Mouse (Mus musculus) ES-Bruce4 (cell line): Measurements from ENCODE around the gene Zfp708. TPM values are rescaled to one million over a fixed set of nuclear protein-coding genes. Genes with fewer than 3 reads are reported as not detected.

Source experiments
- H3K27ac ChIP-seq: 2 replicates; pipeline ENCODE4 v1.5.1; 2012; ENCODE audit warnings: low read length, inconsistent platforms; ENCODE audit not compliant: insufficient read depth
- H3K27me3 ChIP-seq: 2 replicates; pipeline ENCODE4 v1.6.1; 2012; ENCODE audit warnings: mild to moderate bottlenecking, low read length, inconsistent platforms; ENCODE audit not compliant: control insufficient read depth, poor library complexity, insufficient read depth, severe bottlenecking
- H3K36me3 ChIP-seq: 2 replicates; pipeline ENCODE4 v1.6.1; 2012; ENCODE audit warnings: inconsistent platforms, mild to moderate bottlenecking, low read length, moderate library complexity; ENCODE audit not compliant: control insufficient read depth, poor library complexity, insufficient read depth, severe bottlenecking
- H3K4me1 ChIP-seq: one replicate; pipeline ENCODE4 v1.8.1; 2011; ENCODE audit warnings: low read length; ENCODE audit not compliant: control insufficient read depth, insufficient read depth
- H3K4me3 ChIP-seq: 2 replicates; pipeline ENCODE4 v1.5.1; 2011; ENCODE audit warnings: low read depth, mild to moderate bottlenecking, low read length
- H3K9ac ChIP-seq: 2 replicates; pipeline ENCODE4 v1.6.1; 2012; ENCODE audit warnings: low read depth, mild to moderate bottlenecking, inconsistent platforms; ENCODE audit not compliant: poor library complexity, severe bottlenecking
- H3K9me3 ChIP-seq: replicated peaks from 2 replicates; pipeline ENCODE4 v1.6.1; 2012; ENCODE audit warnings: mild to moderate bottlenecking, low read length, inconsistent platforms; ENCODE audit not compliant: control insufficient read depth, poor library complexity, insufficient read depth, severe bottlenecking
- CTCF ChIP-seq: IDR thresholded peaks from one replicate; pipeline ENCODE4 v1.8.1; 2011; ENCODE audit warnings: low read depth, low read length
- EP300 ChIP-seq: IDR thresholded peaks from 2 replicates; pipeline ENCODE4 v1.6.1; 2011; ENCODE audit warnings: low read depth, low read length; ENCODE audit not compliant: insufficient read depth
- POLR2A ChIP-seq: IDR thresholded peaks from one replicate; pipeline ENCODE4 v1.8.1; 2011; ENCODE audit warnings: low read length; ENCODE audit not compliant: insufficient read depth
- polyA plus RNA-seq: library from polyadenylated mRNA; stranded (reverse); fragments of >200 nt; gene quantifications from 2 replicates; pipeline ENCODE4 v1.2.4, GENCODE M21; 2011; ENCODE audit warnings: low read depth; ENCODE audit not compliant: missing spikeins, insufficient read depth, insufficient read length

The Zfp708 gene
- polyA plus RNA-seq, 1 experiment: 2.9 TPM

DNA sequence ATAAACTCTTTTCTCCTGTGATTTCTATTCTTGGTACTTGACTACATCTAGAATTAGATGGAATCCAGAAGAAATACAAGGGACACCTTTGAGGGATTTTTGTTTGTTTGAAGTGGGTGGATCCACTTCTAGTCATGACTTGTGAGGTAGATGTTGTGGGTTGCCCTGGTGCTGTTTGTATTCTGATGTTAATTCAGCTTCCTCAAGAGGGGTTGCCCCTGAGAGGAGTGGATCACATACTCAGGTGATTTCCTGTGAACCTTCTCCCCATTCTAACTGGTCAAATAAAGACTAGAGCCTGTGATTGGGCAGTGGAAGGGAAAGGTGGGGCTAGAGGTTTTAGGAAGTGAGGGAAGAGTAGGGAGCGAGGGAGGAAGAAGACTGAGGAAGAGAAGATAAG lies 15.8 kb downstream of the Zfp708 start:
- no peak for TF ChIP-seq POLR2A
- TF ChIP-seq EP300: no peak
- TF ChIP-seq CTCF: no peak
- H3K4me3 ChIP-seq: 0 out of 2 replicates have a peak overlapping the region, but pooled peaks have one; percentile 15
- H3K4me1 ChIP-seq: no peaks in the 10 kb centered on the region
- no peaks in the 10 kb centered on the region for H3K27me3 ChIP-seq
- H3K9ac ChIP-seq: peak overlapping the region; percentile 64
- peak overlapping the region; percentile 58 for H3K27ac ChIP-seq
- H3K36me3 ChIP-seq: no peaks in the 10 kb centered on the region; the same call in 1 of the 2 replicates
- no peaks in the 10 kb centered on the region; the same call in 1 of the 2 replicates for H3K9me3 ChIP-seq

DNA sequence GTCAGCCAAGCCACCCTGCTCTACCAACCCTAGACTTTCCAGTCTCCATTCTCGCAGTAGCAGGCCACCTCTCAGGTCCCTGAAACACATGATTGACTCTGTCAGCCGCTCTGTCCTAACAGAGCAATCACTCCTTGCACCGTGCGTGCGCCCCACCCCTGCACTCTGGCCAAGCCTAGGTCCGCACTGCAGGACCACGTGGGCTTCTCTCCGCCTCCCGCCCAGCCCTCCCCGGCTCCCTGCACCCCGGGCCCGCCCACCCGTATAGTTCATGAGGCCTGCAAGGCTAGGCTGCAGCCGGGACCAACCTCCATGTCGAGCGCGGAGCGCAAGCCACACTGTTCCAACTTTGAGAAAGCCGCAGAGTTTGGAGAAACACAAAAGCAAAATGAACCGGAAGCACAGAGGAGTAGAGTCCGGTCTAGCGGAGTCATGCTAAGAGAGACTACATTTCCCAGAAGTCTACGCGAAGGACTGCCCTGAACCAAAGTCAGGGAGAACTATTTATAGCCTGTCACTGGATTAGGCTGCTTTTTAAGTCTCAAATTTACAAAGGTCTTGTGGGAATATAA lies 16.5 kb downstream of the Zfp708 start:
- H3K9me3 ChIP-seq: no peaks in the 10 kb centered on the region; the same call in 1 of the 2 replicates
- H3K27ac ChIP-seq: peak overlapping the region; percentile 58; the same call in 1 of the 2 replicates
- no peaks in the 10 kb centered on the region for H3K4me1 ChIP-seq
- H3K27me3 ChIP-seq: no peaks in the 10 kb centered on the region
- no peaks in the 10 kb centered on the region; the same call in 1 of the 2 replicates for H3K36me3 ChIP-seq
- 0 out of 2 replicates have a peak, but pooled peaks have one; percentile 27 for TF ChIP-seq EP300
- TF ChIP-seq CTCF: no peak
- H3K4me3 ChIP-seq: peak overlapping the region; percentile 85
- H3K9ac ChIP-seq: peak overlapping the region; percentile 6; the same call in 1 of the 2 replicates

- no peak overlapping the region for H3K4me3 ChIP-seq
- no peaks in the 10 kb centered on the region for H3K27me3 ChIP-seq
- peaks cover 3% of the 10 kb centered on the region; the same call in 1 of the 2 replicates for H3K36me3 ChIP-seq
- H3K9ac ChIP-seq: no peak overlapping the region
- no peak overlapping the region for H3K27ac ChIP-seq
- no peaks in the 10 kb centered on the region; the same call in 1 of the 2 replicates for H3K9me3 ChIP-seq
- H3K4me1 ChIP-seq: no peaks in the 10 kb centered on the region
- no peak for TF ChIP-seq EP300
- TF ChIP-seq POLR2A: no peak
- TF ChIP-seq CTCF: no peak
Observed at GRCm38 (mm10) chr13:67077244-67077643, 20.5 kb downstream of the Zfp708 start.

GRCm38 (mm10) chr13:67072786-67073185 lies 25.0 kb downstream of the Zfp708 start:
- Histone ChIP-seq H3K9me3 (peaks cover 3% of the 10 kb centered on the region), H3K4me1 (no peaks in the 10 kb centered on the region), H3K4me3 (no peak overlapping the region), H3K36me3 (peaks cover 10% of the 10 kb centered on the region), H3K27ac (no peak overlapping the region), H3K9ac (no peak overlapping the region), H3K27me3 (no peaks in the 10 kb centered on the region)
- no peak for TF ChIP-seq CTCF
- TF ChIP-seq POLR2A: no peak
- no peak for TF ChIP-seq EP300

DNA sequence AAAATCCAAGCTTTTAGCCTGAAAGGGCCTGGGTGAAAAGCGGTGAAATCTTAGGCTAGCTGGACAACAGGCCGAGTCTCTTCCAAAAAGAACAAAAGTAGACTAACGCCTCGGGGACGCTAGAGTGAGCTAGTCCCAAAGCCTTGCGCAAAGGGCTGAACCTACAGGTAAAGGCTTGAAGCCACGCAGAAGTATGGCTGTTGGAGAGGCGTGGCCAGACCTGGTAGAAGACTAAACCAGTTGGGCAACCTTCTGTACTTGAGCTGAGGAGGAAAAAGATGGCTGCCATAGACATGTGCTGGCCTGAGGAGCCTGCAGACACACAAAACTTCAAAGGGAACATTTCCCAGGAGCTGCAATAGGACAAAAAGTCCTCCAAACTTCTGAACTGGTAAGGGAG lies 32.4 kb downstream of the Zfp708 start:
- H3K9ac ChIP-seq: no peak overlapping the region
- no peaks in the 10 kb centered on the region for H3K27me3 ChIP-seq
- TF ChIP-seq POLR2A (no peak), CTCF (no peak), EP300 (no peak)
- H3K9me3 ChIP-seq: no peaks in the 10 kb centered on the region
- no peak overlapping the region for H3K4me3 ChIP-seq
- H3K4me1 ChIP-seq: no peaks in the 10 kb centered on the region
- no peak overlapping the region for H3K27ac ChIP-seq
- H3K36me3 ChIP-seq: 0 out of 2 replicates have a peak, but pooled peaks cover 4% of the 10 kb centered on the region

DNA sequence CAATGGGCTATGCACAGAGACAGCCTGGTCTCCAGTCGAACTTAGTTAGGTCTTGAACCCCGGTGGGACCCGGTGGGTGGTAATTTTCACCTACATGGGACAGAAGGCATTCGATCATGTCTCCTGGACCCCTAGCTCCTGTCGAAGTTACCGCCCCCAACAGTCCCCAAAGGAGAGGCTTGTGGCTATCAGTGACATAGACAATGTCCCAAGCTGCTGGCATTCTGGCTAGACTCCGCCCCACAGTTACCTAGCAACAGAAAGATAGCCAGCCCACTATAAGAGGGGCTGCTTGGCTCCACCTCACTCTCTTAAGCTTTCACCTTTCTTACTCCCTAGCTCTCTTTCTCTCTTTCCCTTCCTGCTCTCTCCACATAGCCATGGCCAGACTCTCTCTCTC lies 35.3 kb downstream of the Zfp708 start:
- no peak for TF ChIP-seq CTCF
- TF ChIP-seq POLR2A: no peak
- TF ChIP-seq EP300: no peak

More for the DNA sequence above, 35.3 kb downstream of the Zfp708 start:
- Histone ChIP-seq H3K27me3 (no peaks in the 10 kb centered on the region), H3K27ac (no peak overlapping the region), H3K9ac (no peak overlapping the region), H3K4me1 (no peaks in the 10 kb centered on the region), H3K9me3 (no peaks in the 10 kb centered on the region), H3K4me3 (no peak overlapping the region), H3K36me3 (no peaks in the 10 kb centered on the region)
